Mouse (Mus musculus) adrenal gland, postnatal 36 days (tissue): ENCODE results near the gene Pxk. TPM values are rescaled to one million over a fixed set of nuclear protein-coding genes. Genes with fewer than 3 reads are reported as not detected.
"Not testable (repeated sequence)": the region's sequence is repeated elsewhere in the genome, so short reads cannot be mapped to it uniquely, and the experiment has no call there.

Experiments used
- DNase-seq, 2 experiments: peaks; one replicate each; pipeline ENCODE4 v3.0.0; 2021; ENCODE audit warnings: mixed read lengths in 1 of 2
- total RNA-seq, 2 experiments: library from RNA; stranded (reverse); gene quantifications; 2 replicates each; pipeline ENCODE4 v1.2.3; 2021

Pxk gene
- total RNA-seq, 2 experiments from 2014 or later: 56.7 to 98.1 TPM

DNA sequence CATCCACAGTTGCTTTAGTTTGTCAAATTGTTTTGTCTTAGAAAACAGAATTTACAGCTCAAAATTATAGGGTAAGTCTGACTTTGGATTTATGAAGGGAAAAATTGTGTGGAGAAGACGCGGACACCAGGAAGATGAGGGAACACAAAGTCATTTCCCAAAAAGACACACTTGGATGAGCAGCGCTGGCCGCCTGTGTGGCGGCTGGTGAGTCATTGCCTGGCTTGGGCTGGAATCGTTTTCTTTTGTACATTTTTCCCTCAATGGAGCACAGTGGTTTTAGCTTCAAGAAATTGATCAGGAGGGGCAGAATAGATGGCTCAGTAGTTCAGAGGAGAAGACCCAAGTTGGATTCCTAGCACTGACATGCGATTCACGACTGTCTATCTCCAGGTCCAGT lies 3.9 kb downstream of the Pxk start:
- peak; percentile 45 to 49 for DNase-seq

DNA sequence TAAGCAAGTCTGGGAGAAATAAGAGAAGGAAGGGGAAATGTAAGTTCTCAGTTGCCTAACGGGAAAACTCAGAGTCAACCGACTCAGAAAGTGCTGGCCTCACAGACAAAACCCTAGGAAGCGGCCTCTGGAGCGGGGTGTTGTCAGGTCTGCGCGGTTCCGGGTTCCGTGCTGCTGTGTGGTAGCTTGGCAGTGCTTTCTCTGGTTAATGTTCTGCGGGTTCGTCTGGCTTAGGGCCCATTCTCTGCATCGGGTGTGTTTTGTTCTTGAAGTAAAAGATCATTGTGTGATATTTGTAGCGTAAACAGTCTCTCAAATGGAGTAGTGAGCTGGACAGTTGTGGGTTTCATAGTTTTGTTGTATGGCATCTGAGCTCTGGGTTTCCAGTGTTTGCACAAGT lies 4.7 kb downstream of the Pxk start:
- no peak for DNase-seq

DNA sequence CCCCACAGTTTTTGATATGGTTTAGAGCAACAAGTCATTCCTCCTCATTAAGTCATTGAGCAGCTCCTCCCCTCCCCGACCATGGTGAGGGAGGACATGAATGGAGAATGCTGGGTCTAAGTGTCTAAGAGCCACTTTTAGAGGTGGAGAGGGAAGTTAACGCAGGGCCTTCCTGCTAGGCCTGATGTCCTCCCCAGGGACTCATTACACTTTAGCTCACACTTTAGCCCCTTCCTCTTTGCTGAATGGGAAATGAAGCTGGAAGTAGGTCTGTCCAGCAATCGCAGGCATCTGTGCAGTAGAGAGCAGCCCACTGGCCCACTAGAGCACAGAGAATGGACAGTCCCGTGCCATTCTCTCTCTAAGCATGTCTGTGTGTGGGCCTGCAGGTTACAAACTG lies 10.0 kb downstream of the Pxk start:
- no peak for DNase-seq

- DNase-seq: no peak
These were observed 11.0 kb downstream of the Pxk start for GRCm38 (mm10) chr14:8108976-8109375.

GRCm38 (mm10) chr14:8111545-8111944 lies 13.5 kb downstream of the Pxk start:
- DNase-seq: peak; percentile 29

DNA sequence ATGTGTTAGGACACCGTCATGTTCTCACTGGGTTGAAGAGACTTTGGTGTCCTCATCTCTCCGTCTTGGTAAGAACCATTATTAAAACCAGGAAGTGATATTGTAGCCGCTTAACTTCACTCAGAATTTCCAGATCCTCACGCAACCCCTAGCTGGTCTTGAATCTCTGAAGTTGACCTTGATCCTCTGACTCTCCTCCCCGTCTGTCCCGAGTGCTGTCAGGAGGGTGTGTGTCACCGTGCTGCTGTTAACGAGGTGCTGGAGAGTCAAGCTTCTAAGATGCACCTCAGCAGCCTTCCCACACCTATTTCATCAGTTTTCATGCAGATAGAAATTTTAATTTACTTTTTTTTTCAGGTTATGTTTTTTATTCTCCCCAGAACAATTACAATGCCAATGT lies 14.0 kb downstream of the Pxk start:
- DNase-seq: peak; percentile 30 to 55

GRCm38 (mm10) chr14:8113616-8114015 lies 15.6 kb downstream of the Pxk start:
- DNase-seq: no peak

DNA sequence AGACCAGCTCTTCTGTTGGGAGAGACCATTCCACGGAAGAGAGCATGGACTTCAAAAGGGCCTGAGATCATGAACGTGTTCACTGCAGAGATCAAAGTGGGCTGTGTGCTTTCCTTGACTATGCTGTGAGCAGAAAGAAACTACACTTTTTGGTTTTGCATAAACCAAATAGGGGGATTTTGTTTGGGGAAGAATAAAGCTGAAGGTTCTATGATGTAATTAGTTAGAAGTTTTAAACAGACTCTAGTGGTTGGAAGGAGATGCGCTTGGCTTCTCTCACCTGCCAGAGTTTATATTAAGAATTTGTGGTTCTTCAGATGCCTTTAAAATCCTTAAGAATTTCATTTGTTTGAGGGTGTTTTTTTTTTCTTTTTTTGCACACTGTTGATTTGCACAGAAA lies 16.3 kb downstream of the Pxk start:
- no peak for DNase-seq

- no peak for DNase-seq
These were observed 16.7 kb downstream of the Pxk start for GRCm38 (mm10) chr14:8114756-8115155.

- DNase-seq: no peak
These were observed 17.8 kb downstream of the Pxk start for GRCm38 (mm10) chr14:8115772-8116171.

- DNase-seq: no peak
These were observed 19.4 kb downstream of the Pxk start for GRCm38 (mm10) chr14:8117371-8117770.

GRCm38 (mm10) chr14:8119454-8119853 lies 21.4 kb downstream of the Pxk start:
- no peak for DNase-seq

GRCm38 (mm10) chr14:8119904-8120303 lies 21.9 kb downstream of the Pxk start:
- DNase-seq: no peak

DNA sequence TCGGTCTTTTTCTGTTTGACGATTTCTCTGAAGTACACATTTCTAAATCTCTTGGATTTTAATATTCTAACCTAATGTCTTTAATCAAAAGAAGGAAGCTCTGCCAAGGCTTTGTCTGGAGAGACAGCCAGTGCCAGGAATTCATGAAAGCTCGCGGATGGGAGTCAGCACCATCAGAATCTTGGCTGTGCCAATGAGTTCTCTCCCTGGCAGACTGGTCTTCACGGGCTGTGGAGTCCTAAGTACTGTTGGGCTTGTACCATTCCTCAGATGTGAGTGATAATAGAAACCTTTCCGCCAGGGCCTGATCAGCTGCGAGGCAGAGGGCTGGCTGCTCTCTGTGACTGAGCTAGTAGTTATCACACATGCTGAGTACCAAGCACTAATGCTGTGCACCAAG lies 25.1 kb downstream of the Pxk start:
- DNase-seq: no peak

DNA sequence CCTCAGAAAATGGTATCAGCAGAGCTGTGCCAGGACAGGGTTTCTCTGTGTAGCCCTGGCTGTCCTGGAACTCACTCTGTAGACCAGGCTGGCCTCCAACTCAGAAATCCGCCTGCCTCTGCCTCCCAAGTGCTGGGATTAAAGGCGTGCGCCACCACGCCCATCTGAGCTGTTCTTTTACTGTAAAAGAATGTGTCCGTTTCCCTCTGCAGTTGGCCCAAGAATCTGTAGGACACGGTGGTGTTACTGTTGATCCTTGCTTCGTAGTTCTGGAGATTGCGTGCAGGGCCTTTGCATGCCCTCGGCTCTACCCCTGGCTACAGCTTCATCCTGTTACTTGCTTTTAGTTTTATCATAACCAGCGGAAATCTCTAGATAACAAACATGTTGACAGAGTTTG lies 25.6 kb downstream of the Pxk start:
- not testable (repeated sequence) for DNase-seq

DNA sequence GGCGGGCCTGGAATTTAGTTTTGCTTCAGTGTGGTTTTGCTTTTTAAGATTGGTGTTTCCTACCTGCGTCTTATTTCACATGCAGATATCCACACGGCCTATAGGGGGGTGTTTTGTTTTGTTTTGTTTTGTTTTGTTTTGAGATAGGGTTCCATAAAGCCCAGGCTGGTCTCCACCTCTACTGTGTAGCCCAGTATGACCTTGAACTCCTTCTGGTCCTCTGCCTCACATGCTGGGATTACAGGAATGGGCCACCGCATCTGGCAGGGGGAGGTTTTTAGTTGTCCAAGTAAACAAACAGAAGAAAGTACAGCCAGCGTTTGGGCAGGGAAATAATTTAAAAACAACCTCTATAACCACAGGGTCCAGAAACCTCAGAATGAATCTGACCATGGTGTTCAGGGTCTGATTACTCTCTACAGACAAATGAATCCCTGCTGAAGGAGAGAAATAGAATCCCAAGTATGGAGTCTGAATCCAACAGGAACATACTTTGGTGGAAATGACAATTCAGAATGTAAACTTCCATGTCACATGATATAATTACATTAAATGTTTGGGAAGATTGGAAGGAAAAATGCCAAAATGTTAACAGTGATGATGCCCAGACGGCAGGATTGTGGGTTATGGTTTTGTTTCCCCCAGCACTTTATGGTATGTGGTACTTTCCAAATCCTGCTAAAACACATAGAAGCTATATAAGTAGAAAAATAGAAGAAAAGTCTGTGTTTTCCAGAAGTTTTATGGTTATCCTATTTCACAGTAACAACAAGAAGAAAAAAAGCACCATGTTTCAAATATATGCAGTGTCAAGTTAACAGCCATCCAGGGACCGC lies 26.3 kb downstream of the Pxk start:
- DNase-seq: no peak

- DNase-seq: no peak
These were observed 30.0 kb downstream of the Pxk start for GRCm38 (mm10) chr14:8127971-8128370.

DNA sequence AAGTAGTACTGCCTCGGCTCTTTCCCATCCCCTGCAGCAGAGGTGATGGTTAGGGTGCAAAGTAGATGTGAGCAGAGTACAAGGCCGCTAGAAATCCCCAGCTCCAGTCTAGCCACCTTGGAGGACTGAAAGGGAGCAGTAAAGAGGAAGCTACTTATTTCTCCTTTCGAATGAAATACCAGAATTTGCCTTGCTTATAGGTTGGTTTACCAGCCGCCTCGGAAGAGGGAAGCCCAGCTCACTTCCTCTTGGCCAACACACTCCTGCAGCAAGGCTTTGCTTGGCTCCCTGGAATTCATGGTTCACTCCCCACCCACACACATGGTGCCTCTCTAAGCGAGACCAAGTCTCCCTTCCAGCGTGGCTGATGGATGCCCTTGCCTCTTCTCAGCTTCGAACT lies 34.8 kb downstream of the Pxk start:
- DNase-seq: no peak

GRCm38 (mm10) chr14:8134234-8134633 lies 36.2 kb downstream of the Pxk start:
- no peak for DNase-seq

DNA sequence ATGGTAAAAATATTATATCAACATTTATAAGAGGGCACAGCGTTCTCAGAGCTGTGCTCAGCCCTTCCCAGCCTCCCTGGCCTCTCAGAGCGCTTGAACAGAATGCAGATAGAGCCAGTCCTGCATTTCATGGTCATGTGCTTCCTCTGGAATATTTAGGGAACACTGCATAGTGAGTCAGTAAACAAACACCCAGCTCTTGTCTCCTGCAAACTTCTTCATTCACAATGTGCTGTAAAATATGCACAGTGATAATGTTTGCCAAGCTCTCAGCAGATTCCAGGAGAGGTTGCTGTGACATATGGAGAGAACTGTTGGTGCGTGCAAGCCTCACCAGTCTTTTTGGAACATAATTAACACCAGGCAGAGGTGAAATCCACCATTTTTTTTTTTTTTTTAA lies 37.1 kb downstream of the Pxk start:
- DNase-seq: peak in 1 of 2 experiments; percentile 27

DNA sequence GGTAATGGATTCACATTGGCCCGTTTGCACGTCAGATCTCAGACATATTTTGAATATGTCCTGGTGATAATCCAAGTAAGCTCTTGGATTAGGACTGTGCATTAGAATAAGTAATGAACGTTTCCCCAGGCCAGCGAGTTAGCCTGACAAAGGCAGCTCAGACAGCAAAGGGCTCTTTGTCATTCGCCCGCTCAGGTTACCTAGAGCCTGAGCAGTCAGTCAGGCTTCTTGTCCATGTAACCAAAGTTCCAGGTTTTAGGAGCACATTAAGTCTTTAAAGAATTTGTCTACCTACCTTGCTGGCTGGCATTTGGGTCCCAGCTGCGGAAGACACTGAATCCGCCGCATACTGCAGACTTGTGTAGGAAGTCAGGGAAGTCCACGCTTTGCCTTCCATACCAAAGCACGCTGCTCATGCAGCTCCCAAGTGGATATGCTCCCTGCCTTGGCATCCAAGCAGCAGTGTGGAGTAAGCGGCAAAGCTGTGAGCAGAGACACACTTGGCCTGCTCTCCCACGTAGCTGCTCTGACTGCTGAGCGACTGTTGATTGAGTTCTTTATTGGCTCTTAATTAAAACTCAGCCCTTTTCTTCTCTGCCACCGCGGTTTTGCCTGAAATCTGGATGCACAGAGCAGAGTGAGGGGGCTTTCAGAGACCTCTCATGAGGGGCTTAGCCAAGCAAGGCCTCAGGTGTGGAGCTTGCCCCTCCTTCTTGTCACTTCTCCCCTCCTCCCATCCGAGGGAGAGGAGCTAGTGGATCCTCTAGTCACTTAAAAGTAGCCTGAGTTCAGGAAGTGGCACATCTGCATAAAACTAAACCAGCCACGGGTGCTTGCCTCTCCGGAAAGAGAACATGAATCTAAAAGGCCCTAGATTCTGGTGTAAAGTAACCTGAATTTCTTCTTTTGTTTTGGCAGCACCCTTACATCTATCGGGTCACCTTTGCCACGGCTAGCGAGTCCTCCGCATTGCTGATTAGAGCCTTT lies 42.0 kb downstream of the Pxk start:
- DNase-seq: no peak

GRCm38 (mm10) chr14:8141131-8141530 lies 43.1 kb downstream of the Pxk start:
- no peak for DNase-seq
